Mouse (Mus musculus) liver, postnatal 0 days (tissue): ENCODE data around the gene Ovch2.

Experiments used
- CTCF ChIP-seq: sonication (generic); IDR thresholded peaks from 2 replicates; pipeline ENCODE4 v1.5.1; 2016; ENCODE audit warnings: antibody characterized with exemption, low read depth
- EP300 ChIP-seq: IDR thresholded peaks from 2 replicates; pipeline ENCODE4 v1.6.1; 2016; ENCODE audit warnings: antibody characterized with exemption, low read depth, mild to moderate bottlenecking

DNA sequence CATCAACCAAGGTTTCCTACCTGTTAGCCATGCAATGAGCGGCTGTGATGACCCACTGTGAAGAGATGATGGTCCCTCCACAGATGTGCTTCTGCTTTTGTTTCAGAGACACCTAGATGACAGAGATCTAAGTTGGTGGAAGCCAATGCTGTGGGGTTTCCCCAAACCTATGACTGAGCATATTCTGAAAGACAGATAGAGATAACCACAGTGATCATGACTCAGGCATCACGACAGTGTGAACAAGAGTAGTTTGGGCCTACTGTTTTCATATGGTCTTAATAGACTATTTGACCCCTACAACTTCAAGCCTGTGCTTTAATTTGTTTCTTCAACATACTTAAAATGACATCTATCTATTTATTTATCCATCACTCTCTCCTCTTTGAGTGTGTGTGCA is 4.5 kb downstream of the Ovch2 start:
- TF ChIP-seq EP300 (no peak), CTCF (no peak)
